Mouse (Mus musculus) liver, postnatal 0 days (tissue): Measurements from ENCODE around the gene Ube2u.

ENCODE experiments used
- CTCF ChIP-seq: sonication (generic); IDR thresholded peaks from 2 replicates; pipeline ENCODE4 v1.5.1; 2016; ENCODE audit warnings: antibody characterized with exemption, low read depth
- EP300 ChIP-seq: IDR thresholded peaks from 2 replicates; pipeline ENCODE4 v1.6.1; 2016; ENCODE audit warnings: antibody characterized with exemption, low read depth, mild to moderate bottlenecking

DNA sequence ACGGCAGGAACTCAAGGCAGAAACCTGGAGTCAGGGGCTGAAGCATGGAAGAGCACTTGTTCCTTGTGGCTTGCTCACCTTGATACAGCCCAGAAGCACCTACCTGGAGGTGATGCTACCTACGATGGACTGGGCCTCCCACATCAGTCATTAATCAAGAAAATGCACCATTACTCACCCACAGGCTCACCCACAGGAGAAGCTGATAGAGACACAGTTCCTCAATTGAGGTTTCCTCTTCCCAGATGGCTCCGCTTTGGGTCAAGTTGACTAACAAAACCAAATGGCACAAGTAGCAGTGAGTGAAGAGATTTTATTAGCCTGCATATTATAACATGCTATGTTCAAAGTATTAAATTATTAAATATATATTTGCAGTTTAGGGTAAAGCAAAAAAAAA is 9.8 kb downstream of the Ube2u start:
- TF ChIP-seq CTCF, result no peak
- TF ChIP-seq EP300, result no peak
